Mouse (Mus musculus): ENCODE data around the gene Mybphl. TPM values are rescaled to one million over a fixed set of nuclear protein-coding genes. Genes with fewer than 3 reads are reported as not detected.

Gene Mybphl
- not detected in 4 replicates for total RNA-seq (2023)

GRCm38 (mm10) chr3:108364270-108364995 is at the start of gene Mybphl:
Mybphl (plus strand) TSS chr3:108364911.

GRCm38 (mm10) chr3:108383485-108384354 is 19.0 kb downstream of the Mybphl start, which contains the start of gene Psrc1:
Psrc1 (plus strand) TSS chr3:108383839.

DNA sequence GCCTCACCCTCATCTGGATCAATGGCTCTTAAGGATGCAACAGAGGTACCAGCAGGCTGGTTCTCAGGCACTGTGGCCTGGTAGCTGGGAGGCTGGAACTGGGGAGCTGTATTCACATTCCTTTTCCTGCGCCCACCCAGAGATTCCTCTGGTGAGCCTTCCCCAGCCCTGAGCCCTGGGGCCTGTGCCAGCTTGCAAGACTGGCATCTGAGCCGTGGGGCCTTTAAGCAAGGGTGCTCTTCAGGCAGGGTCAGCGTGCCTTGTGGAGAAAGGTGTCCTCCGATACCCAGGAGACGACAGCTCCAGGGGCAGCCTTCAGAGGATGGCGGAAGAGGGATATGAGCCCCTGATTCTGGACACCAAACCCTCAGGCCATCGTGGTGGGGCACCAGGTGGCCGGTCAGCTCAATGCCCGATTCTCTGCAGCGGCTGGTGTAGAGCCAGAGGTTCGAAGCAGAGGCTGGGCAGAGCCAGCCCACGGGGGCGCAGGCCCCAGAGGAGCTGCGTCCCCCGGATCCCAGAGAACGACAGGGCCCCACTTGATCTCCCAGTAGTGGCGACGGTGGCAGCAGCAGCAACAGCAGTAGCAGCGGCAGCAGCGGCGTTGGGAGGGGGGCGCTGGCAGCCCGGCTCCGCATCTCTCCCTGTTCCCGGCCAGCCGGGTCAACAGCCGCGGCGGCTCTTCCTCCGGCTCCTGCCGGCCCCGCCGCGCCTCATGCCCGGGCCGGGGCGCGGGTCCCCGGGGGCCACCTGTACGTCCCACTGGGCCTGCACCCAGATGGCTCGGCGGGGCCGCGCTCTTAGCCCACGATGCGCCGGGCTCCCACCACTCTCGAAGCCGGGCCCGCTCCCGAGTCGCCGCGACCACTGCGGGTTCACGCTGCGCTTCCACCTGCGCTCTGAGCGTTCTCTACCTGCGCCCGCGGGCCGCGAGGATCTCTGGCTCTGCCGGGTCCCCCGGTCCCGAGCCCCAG is 50.4 kb downstream of the Mybphl start, which contains the start of gene Celsr2:
Celsr2 (minus strand) TSS at position 696 of the 974 bp plus-strand sequence.

Other genes starting within 250 kb of the Mybphl start
- gene Gnai3, start 218.8 kb upstream of the Mybphl start, total RNA-seq (2023) = 65.9 to 72.0 TPM (median 67.8 TPM) in 4 replicates
- not detected in 4 replicates for gene Gpr61, start 210.0 kb upstream of the Mybphl start, total RNA-seq (2023)
- gene Amigo1, start 178.6 kb upstream of the Mybphl start, total RNA-seq (2023) = 1.8 to 2.7 TPM (median 1.9 TPM) in 4 replicates
- 27.9 to 29.8 TPM (median 28.9 TPM) in 4 replicates for gene Cyb561d1, start 163.7 kb upstream of the Mybphl start, total RNA-seq (2023)
- 35.2 to 39.3 TPM (median 36.6 TPM) in 4 replicates for gene Atxn7l2, start 154.0 kb upstream of the Mybphl start, total RNA-seq (2023)
- not detected in 4 replicates for gene Sypl2, start 138.3 kb upstream of the Mybphl start, total RNA-seq (2023)
- gene Psma5, start 108.0 kb upstream of the Mybphl start, total RNA-seq (2023) = 34.7 to 42.4 TPM (median 36.7 TPM) in 4 replicates
- gene Sort1, start 80.8 kb upstream of the Mybphl start, total RNA-seq (2023) = 0.54 to 0.67 TPM (median 0.60 TPM) in 4 replicates
- 0.35 to 2.1 TPM (median 0.72 TPM) in 4 replicates for gene Psrc1, start 18.9 kb downstream of the Mybphl start, total RNA-seq (2023)
- gene Celsr2, start 50.6 kb downstream of the Mybphl start, total RNA-seq (2023) = 4.4 to 6.8 TPM (median 4.9 TPM) in 4 replicates
- 116 to 136 TPM (median 133 TPM) in 4 replicates for gene Sars, start 80.3 kb downstream of the Mybphl start, total RNA-seq (2023)
- gene 1700013F07Rik, start 169.2 kb downstream of the Mybphl start, total RNA-seq (2023) = not detected in 4 replicates
- gene 5330417C22Rik, start 171.6 kb downstream of the Mybphl start, total RNA-seq (2023) = 0.09 to 0.13 TPM in 2 of 4 replicates, not detected in the others
- gene Tmem167b, start 197.6 kb downstream of the Mybphl start, total RNA-seq (2023) = 39.8 to 42.2 TPM (median 40.4 TPM) in 4 replicates
- 29.1 to 36.1 TPM (median 34.6 TPM) in 4 replicates for gene Taf13, start 206.8 kb downstream of the Mybphl start, total RNA-seq (2023)
- 17.0 to 30.3 TPM (median 21.7 TPM) in 4 replicates for gene Wdr47, start 226.4 kb downstream of the Mybphl start, total RNA-seq (2023)

All from B cell, adult 62 days (primary cell).